Mouse (Mus musculus) heart, embryonic 15.5 days (tissue): Measurements from ENCODE around the gene Tln2. TPM values are rescaled to one million over a fixed set of nuclear protein-coding genes. Genes with fewer than 3 reads are reported as not detected.
"Not testable (repeated sequence)": the region's sequence is repeated elsewhere in the genome, so short reads cannot be mapped to it uniquely, and the experiment has no call there.

ENCODE experiments used
- ATAC-seq: fragments of 200-750 bp; cut with Nextera tagmentation; replicated peaks from 2 replicates; pipeline ENCODE4 v1.8.0; 2017; ENCODE audit warnings: low read depth, moderate TSS enrichment; ENCODE audit not compliant: insufficient number of reproducible peaks, insufficient read depth, low FRiP score
- H3K27ac ChIP-seq: fragments of 300-500 bp; sonication (generic); 2 replicates; pipeline ENCODE4 v1.5.1; 2015; ENCODE audit warnings: mild to moderate bottlenecking, inconsistent platforms
- H3K27me3 ChIP-seq: fragments of 300-500 bp; sonication (generic); 2 replicates; pipeline ENCODE4 v1.6.1; 2015; ENCODE audit warnings: inconsistent platforms
- H3K36me3 ChIP-seq: fragments of 300-500 bp; sonication (generic); 2 replicates; pipeline ENCODE4 v1.6.1; 2015; ENCODE audit warnings: mild to moderate bottlenecking, inconsistent platforms
- H3K4me1 ChIP-seq: fragments of 300-500 bp; sonication (generic); replicated peaks from 2 replicates; pipeline ENCODE4 v1.6.1; 2015; ENCODE audit warnings: inconsistent platforms
- H3K4me2 ChIP-seq: fragments of 300-500 bp; sonication (generic); 2 replicates; pipeline ENCODE4 v1.6.1; 2015; ENCODE audit warnings: inconsistent platforms, mild to moderate bottlenecking, moderate library complexity
- H3K4me3 ChIP-seq: fragments of 300-500 bp; sonication (generic); 2 replicates; pipeline ENCODE4 v1.5.1; 2015; ENCODE audit warnings: mild to moderate bottlenecking, inconsistent platforms
- H3K9ac ChIP-seq: fragments of 300-500 bp; sonication (generic); 2 replicates; pipeline ENCODE4 v1.6.1; 2015; ENCODE audit warnings: mild to moderate bottlenecking, inconsistent platforms
- H3K9me3 ChIP-seq: fragments of 300-500 bp; sonication (generic); replicated peaks from 2 replicates; pipeline ENCODE4 v1.6.1; 2016; ENCODE audit warnings: inconsistent platforms
- WGBS: fragments of 180-500 bp; shearing (Covaris S2); methylation state at CpG from one replicate; pipeline ENCODE4 v1.1.7; 2015; ENCODE audit warnings: mixed read lengths; 5-methylcytosine and 5-hydroxymethylcytosine counted together
- polyA plus RNA-seq: library from polyadenylated mRNA; unstranded; fragments of >200 nt; fragmentation: Nextera tagmentation; extraction: Ambion mirVana; gene quantifications from 2 replicates; pipeline ENCODE4 v1.2.1, GENCODE M21; 2015

Gene Tln2
- polyA plus RNA-seq, 1 experiment from 2014 or later, result 65.7 TPM

DNA sequence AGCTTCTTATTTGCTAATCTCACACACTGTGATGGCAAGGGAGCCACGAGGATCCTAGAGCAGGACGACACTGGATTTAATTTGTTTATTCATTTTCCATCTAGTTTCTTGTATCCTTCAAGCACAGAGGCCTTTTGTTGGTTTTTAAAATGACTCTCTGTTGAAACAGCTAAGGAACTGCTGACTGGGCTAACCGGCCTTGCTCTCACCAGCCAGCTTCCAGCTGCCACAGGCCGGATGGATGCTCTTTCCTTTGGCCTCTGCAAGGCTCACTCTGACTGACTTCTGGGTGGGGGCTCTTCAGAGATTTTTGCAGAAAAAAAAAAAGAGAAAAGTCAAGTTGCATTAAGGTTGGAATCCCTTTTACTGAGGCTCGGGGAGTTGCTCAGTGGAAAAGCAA is 258.7 kb downstream of the Tln2 start:
- H3K27me3 ChIP-seq, result no peaks in the 10 kb centered on the region
- no peak overlapping the region for H3K4me2 ChIP-seq
- H3K4me3 ChIP-seq, result no peak overlapping the region
- ATAC-seq, result no peak
- no peaks in the 10 kb centered on the region for H3K4me1 ChIP-seq
- no peak overlapping the region for H3K9ac ChIP-seq
- H3K36me3 ChIP-seq, result peaks cover 24% of the 10 kb centered on the region
- no peak overlapping the region for H3K27ac ChIP-seq
- 82% methylated on average over 5 of the region's 5 CpGs for WGBS
- no peaks in the 10 kb centered on the region for H3K9me3 ChIP-seq

DNA sequence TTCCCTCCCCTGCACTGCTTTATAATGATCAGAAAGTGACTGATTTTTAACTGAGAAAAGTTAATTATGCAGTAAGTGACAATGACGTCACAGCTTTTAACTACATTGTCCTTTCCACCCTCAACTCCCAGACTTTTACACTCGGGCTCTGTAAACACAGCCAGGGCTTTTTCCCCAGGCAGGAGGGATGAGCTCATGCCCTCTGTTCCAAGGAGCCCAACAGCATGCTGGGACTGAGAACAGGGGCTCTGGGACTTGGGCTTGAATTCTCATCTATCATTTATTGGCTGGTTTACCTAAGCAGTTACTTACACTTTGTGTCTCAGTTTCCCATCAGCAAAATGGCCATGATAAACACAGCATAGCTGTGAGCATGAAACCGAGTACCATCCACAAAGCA is 259.2 kb downstream of the Tln2 start:
- no peak overlapping the region for H3K4me3 ChIP-seq
- no peaks in the 10 kb centered on the region for H3K9me3 ChIP-seq
- ATAC-seq, result no peak
- H3K27ac ChIP-seq, result no peak overlapping the region
- H3K4me2 ChIP-seq, result no peak overlapping the region
- no peaks in the 10 kb centered on the region for H3K4me1 ChIP-seq
- H3K9ac ChIP-seq, result no peak overlapping the region
- H3K36me3 ChIP-seq, result peaks cover 25% of the 10 kb centered on the region
- 52% methylated on average over 3 of the region's 3 CpGs for WGBS
- H3K27me3 ChIP-seq, result no peaks in the 10 kb centered on the region

DNA sequence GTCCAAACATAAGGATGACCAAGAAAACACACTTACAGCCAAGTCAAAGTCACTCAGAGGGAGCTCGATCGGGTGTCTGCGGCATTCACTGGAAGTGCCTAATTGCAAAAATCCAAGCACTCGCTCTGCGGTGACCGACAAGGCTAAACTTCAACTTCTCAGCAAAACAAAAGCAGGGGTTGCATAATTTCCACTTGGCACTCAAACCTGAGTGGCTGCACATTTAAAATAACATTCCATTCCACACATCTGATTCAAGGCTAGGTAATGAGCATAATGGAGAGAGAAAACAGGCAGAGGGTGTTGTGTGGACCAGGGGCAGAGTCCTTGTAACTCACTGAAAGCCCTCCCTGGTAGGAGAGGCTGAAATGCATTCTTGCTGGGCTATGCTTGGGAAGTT is 260.3 kb downstream of the Tln2 start:
- no peaks in the 10 kb centered on the region for H3K4me1 ChIP-seq
- no peaks in the 10 kb centered on the region for H3K27me3 ChIP-seq
- no peaks in the 10 kb centered on the region for H3K9me3 ChIP-seq
- 82% methylated on average over 6 of the region's 6 CpGs for WGBS
- no peak overlapping the region for H3K27ac ChIP-seq
- H3K36me3 ChIP-seq, result peaks cover 24% of the 10 kb centered on the region
- H3K4me2 ChIP-seq, result no peak overlapping the region
- ATAC-seq, result no peak
- no peak overlapping the region for H3K9ac ChIP-seq
- no peak overlapping the region for H3K4me3 ChIP-seq

DNA sequence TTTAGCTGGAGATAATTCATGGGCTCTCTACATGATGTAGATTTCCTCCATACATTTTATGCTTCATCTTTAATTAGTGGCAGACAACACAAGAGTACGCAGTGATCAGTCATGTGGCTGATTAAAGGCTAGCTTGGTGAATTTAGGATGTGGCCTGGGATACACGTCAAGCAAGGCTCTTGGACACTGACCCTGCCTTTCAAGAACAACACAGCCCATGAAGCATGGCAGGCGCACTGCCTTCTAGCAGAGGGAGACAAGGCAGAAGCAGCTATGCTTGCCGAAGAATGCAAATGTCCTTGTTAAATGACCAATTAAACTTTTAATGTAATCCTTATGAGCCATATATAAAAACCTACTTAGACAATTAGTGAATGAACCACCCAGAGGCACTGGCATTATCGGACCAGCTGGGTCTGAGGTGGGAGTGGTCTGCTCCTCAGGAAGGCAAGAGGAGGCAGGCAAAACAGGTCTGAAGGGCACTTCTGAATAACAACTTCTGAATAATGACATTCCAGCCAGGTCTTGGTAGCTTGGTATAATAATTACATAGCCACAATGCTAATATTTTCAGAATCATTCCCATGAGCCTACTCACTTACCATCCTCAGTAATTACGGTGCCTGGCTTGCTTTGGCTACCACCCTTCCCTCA is 262.1 kb downstream of the Tln2 start:
- no peak for ATAC-seq
- Histone ChIP-seq H3K9ac (no peak overlapping the region), H3K36me3 (peaks cover 22% of the 10 kb centered on the region), H3K9me3 (no peaks in the 10 kb centered on the region), H3K4me1 (0 out of 2 replicates have a peak, but pooled peaks cover 3% of the 10 kb centered on the region), H3K4me2 (no peak overlapping the region), H3K27me3 (no peaks in the 10 kb centered on the region), H3K27ac (no peak overlapping the region), H3K4me3 (no peak overlapping the region)
- 89% methylated on average over 6 of the region's 6 CpGs for WGBS

DNA sequence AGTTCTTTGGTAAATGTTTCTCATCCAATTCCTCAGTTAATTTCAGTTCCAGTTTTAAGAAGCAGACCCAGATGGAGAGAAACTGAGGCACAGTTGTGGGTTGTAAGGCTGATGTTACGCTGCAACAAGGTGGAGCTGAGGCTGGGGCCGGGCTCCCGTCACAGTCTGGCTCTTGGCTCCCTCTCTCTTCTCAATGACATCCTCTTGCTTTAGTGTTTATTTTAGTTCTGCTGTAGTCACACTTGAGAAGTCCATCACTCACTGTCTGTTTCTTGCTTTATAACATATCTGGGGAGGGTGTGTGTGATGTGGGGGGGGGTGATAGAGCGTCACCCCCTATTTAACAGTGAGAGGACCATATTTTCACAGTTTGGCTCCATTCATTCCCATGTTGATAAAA is 272.0 kb downstream of the Tln2 start:
- Histone ChIP-seq H3K9ac (no peak overlapping the region), H3K27me3 (no peaks in the 10 kb centered on the region), H3K4me2 (no peak overlapping the region), H3K4me1 (no peaks in the 10 kb centered on the region), H3K36me3 (peaks cover 36% of the 10 kb centered on the region; the same call in 1 of the 2 replicates), H3K27ac (no peak overlapping the region), H3K4me3 (no peak overlapping the region), H3K9me3 (no peaks in the 10 kb centered on the region)
- WGBS, result 67% methylated on average over 4 of the region's 4 CpGs
- ATAC-seq, result no peak

DNA sequence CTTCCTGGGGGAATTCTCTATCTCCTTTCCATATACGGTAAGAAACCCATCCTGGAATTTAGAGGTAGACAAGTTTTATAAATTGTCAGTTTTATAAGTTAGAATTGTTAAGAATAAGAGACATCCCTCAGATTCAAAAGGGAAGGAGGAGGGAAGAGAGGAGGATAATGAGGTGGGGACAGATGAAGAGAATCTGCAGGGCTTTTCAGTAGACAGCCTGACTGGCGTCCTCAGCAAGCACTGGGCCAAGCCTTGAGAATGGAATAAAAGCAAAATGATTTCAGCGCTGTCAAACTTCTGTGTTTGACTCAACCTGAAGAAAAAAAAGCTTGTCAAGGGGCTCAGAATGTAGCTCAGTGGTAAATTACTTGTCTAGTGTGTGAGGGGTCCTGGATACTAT is 272.7 kb downstream of the Tln2 start:
- Histone ChIP-seq H3K4me3 (no peak overlapping the region), H3K9ac (no peak overlapping the region), H3K4me2 (no peak overlapping the region), H3K4me1 (no peaks in the 10 kb centered on the region), H3K9me3 (no peaks in the 10 kb centered on the region), H3K36me3 (peaks cover 36% of the 10 kb centered on the region; the same call in 1 of the 2 replicates), H3K27me3 (no peaks in the 10 kb centered on the region), H3K27ac (no peak overlapping the region)
- 71% methylated on average over 3 of the region's 3 CpGs for WGBS
- ATAC-seq, result no peak

DNA sequence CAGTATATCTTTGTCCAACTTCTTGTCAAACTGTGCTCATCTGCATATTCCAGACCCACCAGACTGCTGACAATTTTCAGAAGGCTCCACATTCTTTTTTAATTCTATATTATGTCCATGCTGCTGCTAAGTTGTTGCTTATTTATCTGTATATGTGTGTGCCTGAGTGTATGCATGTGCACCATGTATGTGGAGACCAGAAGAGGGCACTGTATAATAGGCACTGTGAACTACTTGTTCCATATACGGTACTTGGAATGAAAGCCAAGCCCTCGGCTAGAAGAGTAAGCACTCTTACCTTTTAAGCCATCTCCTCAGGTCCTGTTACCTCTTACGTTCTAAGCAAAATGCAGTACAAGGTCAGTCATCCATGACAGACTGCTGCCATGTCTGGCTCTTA is 274.0 kb downstream of the Tln2 start:
- Histone ChIP-seq H3K27me3 (no peaks in the 10 kb centered on the region), H3K9me3 (no peaks in the 10 kb centered on the region), H3K4me1 (peaks cover under 1% of the 10 kb centered on the region), H3K4me2 (no peak overlapping the region), H3K27ac (no peak overlapping the region), H3K4me3 (no peak overlapping the region), H3K9ac (no peak overlapping the region), H3K36me3 (peaks cover 36% of the 10 kb centered on the region; the same call in 1 of the 2 replicates)
- WGBS, result 75% methylated on average over 3 of the region's 3 CpGs
- ATAC-seq, result no peak

DNA sequence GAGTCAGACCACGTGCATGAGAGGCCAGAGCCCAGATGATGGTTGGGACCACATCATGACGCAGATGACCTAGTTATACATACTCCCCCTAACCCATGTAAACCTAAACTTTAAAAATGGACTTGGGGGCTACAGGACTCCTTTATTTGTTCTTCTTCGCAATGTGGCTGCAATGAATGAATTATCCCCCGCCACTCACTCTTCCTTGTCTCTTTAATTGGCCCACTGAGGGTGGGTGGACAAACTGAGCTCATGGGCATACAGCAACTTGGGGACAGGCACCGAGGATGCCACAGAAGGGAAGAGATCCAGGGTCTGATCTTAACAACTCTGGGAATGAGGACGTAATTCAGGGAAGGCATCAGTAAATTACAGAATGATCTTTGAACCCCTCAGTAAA is 277.7 kb downstream of the Tln2 start:
- WGBS, result 82% methylated on average over 6 of the region's 6 CpGs
- Histone ChIP-seq H3K36me3 (peaks cover 23% of the 10 kb centered on the region; the same call in 1 of the 2 replicates), H3K9ac (no peak overlapping the region), H3K27me3 (no peaks in the 10 kb centered on the region), H3K27ac (no peak overlapping the region), H3K4me2 (no peak overlapping the region), H3K4me3 (no peak overlapping the region), H3K9me3 (no peaks in the 10 kb centered on the region), H3K4me1 (peaks cover 9% of the 10 kb centered on the region)
- ATAC-seq, result no peak

DNA sequence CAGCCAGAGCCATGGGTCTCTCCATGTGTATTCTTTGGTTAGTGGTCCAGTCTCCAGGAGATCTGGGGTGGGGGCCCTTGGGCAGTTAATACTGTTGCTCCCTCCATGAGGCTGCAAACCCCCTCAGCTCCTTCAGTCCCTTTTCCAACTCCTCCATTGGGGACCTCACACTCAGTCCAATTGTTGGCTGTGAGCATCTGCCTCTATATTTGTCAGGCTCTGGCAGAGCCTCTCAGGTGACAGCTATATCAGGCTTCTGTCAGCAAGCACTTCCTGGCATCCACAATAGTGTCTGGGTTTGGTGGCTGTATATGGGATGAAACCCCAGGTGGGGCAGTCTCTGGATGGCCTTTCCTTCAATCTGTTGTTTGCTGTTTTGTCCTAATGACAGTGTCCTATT is 279.2 kb downstream of the Tln2 start:
- H3K9ac ChIP-seq, H3K27ac ChIP-seq, ATAC-seq, H3K4me3 ChIP-seq, H3K4me2 ChIP-seq, H3K4me1 ChIP-seq, H3K27me3 ChIP-seq, H3K9me3 ChIP-seq: not testable (repeated sequence)
- peaks cover 24% of the 10 kb centered on the region for H3K36me3 ChIP-seq

DNA sequence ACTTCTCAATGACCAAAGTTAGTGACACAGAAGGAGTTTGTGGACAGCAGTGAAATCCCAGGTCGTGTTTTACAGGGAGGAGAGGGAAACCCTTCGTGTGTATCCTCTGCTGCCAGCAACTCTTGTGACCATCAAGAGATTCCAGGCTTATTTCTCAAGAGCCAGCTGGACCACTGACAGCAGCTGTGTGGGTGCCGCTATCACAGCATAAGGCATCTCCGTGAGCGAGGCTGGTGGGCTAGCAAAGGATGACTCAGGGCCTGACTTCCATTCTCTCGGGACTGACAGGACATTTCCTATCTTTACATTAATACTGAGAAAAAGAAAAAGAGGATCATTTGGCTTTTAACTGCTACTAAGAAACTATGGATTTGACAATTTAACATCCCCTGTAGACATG is 283.1 kb downstream of the Tln2 start:
- peaks cover 17% of the 10 kb centered on the region for H3K4me1 ChIP-seq
- H3K4me3 ChIP-seq, result no peak overlapping the region
- H3K27me3 ChIP-seq, result no peaks in the 10 kb centered on the region
- no peaks in the 10 kb centered on the region for H3K9me3 ChIP-seq
- 85% methylated on average over 6 of the region's 6 CpGs for WGBS
- no peak overlapping the region for H3K9ac ChIP-seq
- peaks cover 25% of the 10 kb centered on the region for H3K36me3 ChIP-seq
- ATAC-seq, result no peak
- H3K27ac ChIP-seq, result no peak overlapping the region
- no peak overlapping the region for H3K4me2 ChIP-seq

DNA sequence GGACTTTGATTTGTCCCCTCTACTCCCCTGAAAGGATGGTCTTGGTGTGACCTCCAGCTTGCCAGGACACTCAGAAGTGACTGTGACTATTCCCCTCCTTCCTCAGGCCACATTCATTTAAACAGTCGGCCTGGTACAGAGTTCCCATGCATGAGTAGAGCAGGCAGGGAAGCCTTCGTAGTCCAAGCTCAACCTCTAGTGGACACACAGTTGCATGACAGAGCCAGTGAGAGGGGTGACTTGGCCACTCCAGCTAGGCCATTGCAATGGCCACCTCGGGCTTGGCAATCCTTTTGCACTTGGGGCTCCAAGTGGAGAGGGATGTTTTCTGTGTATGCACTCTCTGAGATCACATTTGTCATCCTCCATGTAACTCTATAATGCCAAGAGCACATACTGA is 285.2 kb downstream of the Tln2 start:
- Histone ChIP-seq H3K4me3 (no peak overlapping the region), H3K4me2 (no peak overlapping the region), H3K9me3 (no peaks in the 10 kb centered on the region), H3K36me3 (peaks cover 25% of the 10 kb centered on the region), H3K4me1 (peaks cover 30% of the 10 kb centered on the region), H3K9ac (no peak overlapping the region), H3K27me3 (no peaks in the 10 kb centered on the region), H3K27ac (no peak overlapping the region)
- 40% methylated on average over 3 of the region's 3 CpGs for WGBS
- no peak for ATAC-seq

DNA sequence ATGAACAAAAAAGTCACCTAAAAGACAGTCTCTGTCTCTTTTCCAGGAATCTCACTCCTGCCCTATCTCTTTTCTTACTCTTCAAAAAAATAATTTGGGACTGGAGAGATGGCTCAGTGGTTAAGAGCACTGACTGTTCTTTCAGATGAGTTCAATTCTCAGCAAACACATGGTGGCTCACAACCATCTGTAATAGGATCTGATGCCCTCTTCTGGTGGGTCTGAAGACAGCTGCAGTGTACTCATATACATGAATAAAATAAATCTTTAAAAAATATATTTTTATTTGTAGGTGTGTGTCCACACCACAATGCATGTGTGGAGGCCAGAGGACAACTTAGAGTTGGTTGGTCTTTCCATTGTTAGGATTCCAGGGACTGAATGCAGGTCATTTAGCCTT is 286.1 kb downstream of the Tln2 start:
- Histone ChIP-seq H3K9ac (no peak overlapping the region), H3K36me3 (peaks cover 25% of the 10 kb centered on the region), H3K27me3 (no peaks in the 10 kb centered on the region), H3K9me3 (no peaks in the 10 kb centered on the region), H3K4me2 (no peak overlapping the region), H3K4me1 (peaks cover 36% of the 10 kb centered on the region), H3K4me3 (no peak overlapping the region), H3K27ac (no peak overlapping the region)
- no peak for ATAC-seq
